Mouse (Mus musculus): Measurements from ENCODE around the gene Cda. TPM values are rescaled to one million over a fixed set of nuclear protein-coding genes. Genes with fewer than 3 reads are reported as not detected.

Cda gene
- total and polyA plus RNA-seq, 3 experiments: 12.4 to 26.1 TPM; not detected in 1

- Histone ChIP-seq H3K4me1 (ENCODE audit: control insufficient read depth in 1 of 2, insufficient read depth in 2 of 2, low read length in 2 of 2) (peaks cover 3 to 25% of the 10 kb centered on the region in 2 experiments), H3K4me3 (ENCODE audit: control insufficient read depth in 1 of 2, insufficient read depth in 1 of 2, low read depth in 2 of 2, low read length in 2 of 2) (no peak overlapping the region), H3K36me3 (ENCODE audit: control insufficient read depth in 1 of 2, insufficient read depth in 2 of 2, low read length in 2 of 2) (peaks cover 0 to 12% of the 10 kb centered on the region in 2 experiments; a peak in 2 of 4 replicates), H3K27ac (ENCODE audit: control insufficient read depth, low read depth, low read length) (no peak overlapping the region), H3K79me2 (ENCODE audit: control insufficient read depth, insufficient read depth, low read length, poor library complexity) (no peaks in the 10 kb centered on the region), H3K9me3 (replicated peaks; ENCODE audit: insufficient read depth, low read length) (no peaks in the 10 kb centered on the region), H3K27me3 (ENCODE audit: control insufficient read depth in 1 of 2, insufficient read depth in 2 of 2, low read length in 2 of 2) (no peaks in the 10 kb centered on the region), H3K9ac (ENCODE audit: control insufficient read depth, low read depth, low read length, poor library complexity, severe bottlenecking) (no peak overlapping the region)
- DNase-seq (ENCODE audit: low read depth, low spot score): no peak
- TF ChIP-seq MAFK (IDR thresholded peaks at IDR 0.05; ENCODE audit: borderline replicate concordance, low read depth, low read length): no peak
- no peak for TF ChIP-seq ZNF384 (IDR thresholded peaks at IDR 0.05; ENCODE audit: low read depth, low read length)
- TF ChIP-seq ETS1 (IDR thresholded peaks at IDR 0.05; ENCODE audit: low read depth, low read length): no peak
- TF ChIP-seq CHD1 (IDR thresholded peaks at IDR 0.05; ENCODE audit: low read depth, low read length): no peak
- TF ChIP-seq ZKSCAN1 (IDR thresholded peaks at IDR 0.05; ENCODE audit: low read depth, low read length): no peak
- no peak for TF ChIP-seq UBTF (IDR thresholded peaks at IDR 0.05; ENCODE audit: borderline replicate concordance, insufficient read depth, low read depth, low read length)
- no peak for TF ChIP-seq BHLHE40 (IDR thresholded peaks at IDR 0.05; ENCODE audit: borderline replicate concordance, low read depth, low read length)
- no peak for TF ChIP-seq SMC3 (IDR thresholded peaks at IDR 0.05; ENCODE audit: low read depth, low read length)
These were observed 16.0 kb downstream of the Cda start for GRCm38 (mm10) chr4:138351821-138352220.

- Histone ChIP-seq H3K9ac (ENCODE audit: control insufficient read depth, low read depth, low read length, poor library complexity, severe bottlenecking) (no peak overlapping the region), H3K4me1 (ENCODE audit: control insufficient read depth in 1 of 2, insufficient read depth in 2 of 2, low read length in 2 of 2) (peaks cover 5 to 8% of the 10 kb centered on the region in 2 experiments), H3K4me3 (ENCODE audit: control insufficient read depth in 1 of 2, insufficient read depth in 1 of 2, low read depth in 2 of 2, low read length in 2 of 2) (no peak overlapping the region), H3K36me3 (ENCODE audit: control insufficient read depth in 1 of 2, insufficient read depth in 2 of 2, low read length in 2 of 2) (peaks cover 0 to 10% of the 10 kb centered on the region in 2 experiments; a peak in 2 of 4 replicates), H3K79me2 (ENCODE audit: control insufficient read depth, insufficient read depth, low read length, poor library complexity) (no peaks in the 10 kb centered on the region), H3K27me3 (ENCODE audit: control insufficient read depth in 1 of 2, insufficient read depth in 2 of 2, low read length in 2 of 2) (no peaks in the 10 kb centered on the region), H3K9me3 (replicated peaks; ENCODE audit: insufficient read depth, low read length) (no peaks in the 10 kb centered on the region), H3K27ac (ENCODE audit: control insufficient read depth, low read depth, low read length) (no peak overlapping the region)
- no peak for DNase-seq (ENCODE audit: low read depth, low spot score)
- TF ChIP-seq USF2 (IDR thresholded peaks at IDR 0.05; ENCODE audit: borderline replicate concordance in 1 of 2, insufficient read depth in 1 of 2, low read depth in 1 of 2, low read length in 2 of 2) (no peak), POLR2AphosphoS5 (IDR thresholded peaks at IDR 0.05; ENCODE audit: borderline replicate concordance, low read depth, low read length) (no peak), MAZ (IDR thresholded peaks at IDR 0.05; ENCODE audit: low read depth, low read length) (no peak), UBTF (IDR thresholded peaks at IDR 0.05; ENCODE audit: borderline replicate concordance, insufficient read depth, low read depth, low read length) (no peak), ZKSCAN1 (IDR thresholded peaks at IDR 0.05; ENCODE audit: low read depth, low read length) (no peak), ZMIZ1 (IDR thresholded peaks at IDR 0.05; ENCODE audit: low read depth, low read length) (no peak), TAL1 (IDR thresholded peaks at IDR 0.05; ENCODE audit: low read length) (no peak), ZNF384 (IDR thresholded peaks at IDR 0.05; ENCODE audit: low read depth, low read length) (no peak), BHLHE40 (IDR thresholded peaks at IDR 0.05; ENCODE audit: borderline replicate concordance, low read depth, low read length) (no peak), POLR2A (IDR thresholded peaks at IDR 0.05; ENCODE audit: control insufficient read depth in 1 of 2, insufficient read depth in 1 of 2, low read depth in 1 of 2, low read length in 2 of 2, poor library complexity in 1 of 2) (no peak), USF1 (IDR thresholded peaks at IDR 0.05; ENCODE audit: low read depth, low read length) (no peak), MYB (IDR thresholded peaks at IDR 0.05; ENCODE audit: low read depth, low read length) (no peak), MXI1 (IDR thresholded peaks at IDR 0.05; ENCODE audit: low read depth, low read length) (no peak), MYC (IDR thresholded peaks at IDR 0.05; ENCODE audit: low read depth, low read length) (no peak), HCFC1 (IDR thresholded peaks at IDR 0.05; ENCODE audit: low read depth, low read length) (no peak), E2F4 (IDR thresholded peaks at IDR 0.05; ENCODE audit: borderline replicate concordance, low read depth, low read length) (no peak)
These were observed 19.1 kb downstream of the Cda start for GRCm38 (mm10) chr4:138348716-138349115.

Measured in MEL (cell line).